Comparison of ENCODE assay signal across 9 mouse cellular contexts in the genomic region with DNA sequence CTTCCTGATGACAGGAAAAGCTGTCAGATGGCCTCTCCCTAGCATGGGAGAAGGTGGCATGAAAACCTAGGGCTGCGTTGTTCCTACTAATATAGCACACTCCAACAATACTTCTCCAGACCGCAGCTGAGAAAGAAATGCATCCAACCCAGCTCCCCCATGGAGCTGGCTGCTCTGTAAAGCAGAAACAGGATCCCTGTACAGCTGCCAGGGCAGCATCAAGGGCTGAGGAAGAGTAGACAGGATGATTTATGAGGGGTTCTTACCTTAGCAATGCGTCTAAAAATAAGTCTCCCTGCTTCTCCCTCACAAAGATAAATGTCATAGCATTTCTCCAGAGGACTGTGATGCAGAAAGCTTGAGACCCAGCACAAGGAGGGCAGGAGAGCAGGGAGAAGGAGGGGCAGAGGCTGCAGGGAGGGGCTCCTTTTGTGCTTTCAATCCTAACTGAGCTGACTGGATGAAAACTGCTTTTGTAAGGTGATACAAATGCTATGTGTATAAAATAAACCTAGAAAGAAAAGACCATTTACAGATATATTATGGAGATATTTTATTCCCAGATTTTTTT.
DNase-seq lines count a peak whose midpoint lies in the region; ATAC-seq and TF ChIP-seq lines count a peak whose summit lies in the region.
"Had no signal": no experiment of that assay in that cellular context is flagged by ENCODE, and none has a peak within 500 bp of the region (broad histone marks: within the 10 kb centered on the region; RNA-seq: fewer than 3 reads in every experiment).

No protein-coding gene starts in this region.

- WGBS in midbrain, embryonic 11.5 days, result 38% methylated on average over 3 of the region's 3 CpGs
- 44% methylated on average over 3 of the region's 3 CpGs for WGBS in midbrain, embryonic 10.5 days
- 25% methylated on average over 3 of the region's 3 CpGs for WGBS in embryonic facial prominence, embryonic 14.5 days
- WGBS in stomach, embryonic 15.5 days, result 18% methylated on average over 3 of the region's 3 CpGs
- 48% methylated on average over 3 of the region's 3 CpGs for WGBS in liver, postnatal 0 days (ENCODE audit: insufficient replicate concordance)

- no peak overlapping the region for H3K9ac ChIP-seq in midbrain, embryonic 11.5 days (ENCODE audit: low read length)
- no peak overlapping the region for H3K9ac ChIP-seq in embryonic facial prominence, embryonic 14.5 days (ENCODE audit: low read depth, low read length)
- H3K9ac ChIP-seq in stomach, embryonic 15.5 days, result no peak overlapping the region
- H3K9ac ChIP-seq in liver, postnatal 0 days (replicated peaks), result no peak overlapping the region

- H3K36me3 ChIP-seq in midbrain, embryonic 11.5 days (ENCODE audit: control insufficient read depth, insufficient read depth, low read length), result no peaks in the 10 kb centered on the region
- 0 out of 2 replicates have a peak, but pooled peaks cover 8% of the 10 kb centered on the region for H3K36me3 ChIP-seq in midbrain, embryonic 10.5 days
- no peaks in the 10 kb centered on the region for H3K36me3 ChIP-seq in embryonic facial prominence, embryonic 14.5 days (ENCODE audit: control insufficient read depth, insufficient read depth, low read length)
- no peaks in the 10 kb centered on the region for H3K36me3 ChIP-seq in stomach, embryonic 15.5 days
- no peaks in the 10 kb centered on the region for H3K36me3 ChIP-seq in liver, postnatal 0 days (replicated peaks; ENCODE audit: insufficient read depth, low read length)

- H3K27ac ChIP-seq in midbrain, embryonic 11.5 days (ENCODE audit: low read depth, low read length), result no peak overlapping the region
- no peak overlapping the region for H3K27ac ChIP-seq in midbrain, embryonic 10.5 days (replicated peaks)
- H3K27ac ChIP-seq in embryonic facial prominence, embryonic 14.5 days (replicated peaks; ENCODE audit: low read depth, low read length), result no peak overlapping the region
- H3K27ac ChIP-seq in stomach, embryonic 15.5 days, result no peak overlapping the region
- H3K27ac ChIP-seq in liver, postnatal 0 days (ENCODE audit: low read depth), result no peak overlapping the region

- no peaks in the 10 kb centered on the region for H3K9me3 ChIP-seq in midbrain, embryonic 11.5 days (ENCODE audit: control insufficient read depth, low read length)
- no peaks in the 10 kb centered on the region for H3K9me3 ChIP-seq in midbrain, embryonic 10.5 days (replicated peaks)
- H3K9me3 ChIP-seq in embryonic facial prominence, embryonic 14.5 days (ENCODE audit: control insufficient read depth, low read length), result no peaks in the 10 kb centered on the region
- no peaks in the 10 kb centered on the region for H3K9me3 ChIP-seq in stomach, embryonic 15.5 days
- no peaks in the 10 kb centered on the region for H3K9me3 ChIP-seq in liver, postnatal 0 days (ENCODE audit: low read length)
- H3K9me3 ChIP-seq: megakaryocyte, embryonic 14.5 days had no signal

- intact Hi-C loops in heart, postnatal 25 days (cut with DNase I), result no loop called here

- no peak for TF ChIP-seq EP300 in liver, postnatal 0 days (IDR thresholded peaks at IDR 0.05; ENCODE audit: low read depth)

- no peaks in the 10 kb centered on the region for H3K27me3 ChIP-seq in midbrain, embryonic 11.5 days (ENCODE audit: control insufficient read depth, insufficient read depth, low read length)
- H3K27me3 ChIP-seq in midbrain, embryonic 10.5 days (ENCODE audit: low read depth, poor library complexity, severe bottlenecking), result no peaks in the 10 kb centered on the region
- no peaks in the 10 kb centered on the region for H3K27me3 ChIP-seq in embryonic facial prominence, embryonic 14.5 days (replicated peaks; ENCODE audit: control insufficient read depth, insufficient read depth, low read length)
- H3K27me3 ChIP-seq in stomach, embryonic 15.5 days (replicated peaks), result no peaks in the 10 kb centered on the region
- H3K27me3 ChIP-seq in liver, postnatal 0 days (ENCODE audit: insufficient read depth, low read length), result no peaks in the 10 kb centered on the region
- H3K27me3 ChIP-seq: megakaryocyte, embryonic 14.5 days had no signal

- H3K4me1 ChIP-seq in midbrain, embryonic 11.5 days (ENCODE audit: control insufficient read depth, insufficient read depth, low read length), result no peaks in the 10 kb centered on the region
- peaks cover 6% of the 10 kb centered on the region for H3K4me1 ChIP-seq in midbrain, embryonic 10.5 days
- H3K4me1 ChIP-seq in embryonic facial prominence, embryonic 14.5 days (ENCODE audit: control insufficient read depth, insufficient read depth, low read length), result peaks cover 5% of the 10 kb centered on the region; the same call in 1 of the 2 replicates
- no peaks in the 10 kb centered on the region for H3K4me1 ChIP-seq in stomach, embryonic 15.5 days
- H3K4me1 ChIP-seq in liver, postnatal 0 days (ENCODE audit: insufficient read depth), result no peaks in the 10 kb centered on the region

- no peak for TF ChIP-seq CTCF in liver, postnatal 0 days (IDR thresholded peaks at IDR 0.05; ENCODE audit: low read depth)

- ATAC-seq in midbrain, embryonic 11.5 days (ENCODE audit: low FRiP score), result 0 out of 2 replicates have a peak, but pooled peaks have one; percentile 7
- peak; percentile 50; the same call in 1 of the 2 replicates for ATAC-seq in embryonic facial prominence, embryonic 14.5 days (ENCODE audit: low read depth)
- ATAC-seq in stomach, embryonic 15.5 days (ENCODE audit: insufficient read depth, low FRiP score, low read depth), result peak; percentile 56; the same call in 1 of the 2 replicates
- ATAC-seq in liver, postnatal 0 days, result no peak

- no peak overlapping the region for H3K4me2 ChIP-seq in midbrain, embryonic 11.5 days
- no peak overlapping the region for H3K4me2 ChIP-seq in embryonic facial prominence, embryonic 14.5 days (ENCODE audit: low read depth, low read length)
- H3K4me2 ChIP-seq in stomach, embryonic 15.5 days, result no peak overlapping the region
- no peak overlapping the region for H3K4me2 ChIP-seq in liver, postnatal 0 days (ENCODE audit: low read depth, low read length)

- no peak for DNase-seq in midbrain, embryonic 11.5 days (ENCODE audit: low spot score, missing footprints)
- DNase-seq in midbrain, embryonic 10.5 days (ENCODE audit: low spot score), result no peak
- DNase-seq in embryonic facial prominence, embryonic 14.5 days (ENCODE audit: low spot score), result peak; percentile 81
- DNase-seq in kidney, postnatal 10 days, result peak; percentile 31
- DNase-seq in heart, postnatal 25 days (ENCODE audit: low spot score), result no peak
- no peak for DNase-seq in spleen, postnatal 14 days (ENCODE audit: low spot score in 2 of 2)
- no peak for DNase-seq in liver, postnatal 0 days

- no peak overlapping the region for H3K4me3 ChIP-seq in midbrain, embryonic 11.5 days (ENCODE audit: low read depth, low read length)
- no peak overlapping the region for H3K4me3 ChIP-seq in midbrain, embryonic 10.5 days
- no peak overlapping the region for H3K4me3 ChIP-seq in embryonic facial prominence, embryonic 14.5 days (ENCODE audit: low read depth, low read length)
- H3K4me3 ChIP-seq in stomach, embryonic 15.5 days (replicated peaks), result no peak overlapping the region
- H3K4me3 ChIP-seq in liver, postnatal 0 days (ENCODE audit: low read depth, low read length), result no peak overlapping the region
- H3K4me3 ChIP-seq: megakaryocyte, embryonic 14.5 days had no signal

Comparison
In these comparisons a context has a peak if more than half of its experiments do, and no peak if none do; other contexts are left out.
1. DNase-seq: peak in embryonic facial prominence, embryonic 14.5 days (single experiment) and kidney, postnatal 10 days (single experiment); none in midbrain, embryonic 11.5 days (single experiment), midbrain, embryonic 10.5 days (single experiment), heart, postnatal 25 days (single experiment), spleen, postnatal 14 days (0 of 2) and liver, postnatal 0 days (single experiment).